Comparison of ENCODE assay signal across 8 mouse cellular contexts in genomic region chr10:127070190-127071121, GRCm38 (mm10). TPM values are rescaled to one million over a fixed set of nuclear protein-coding genes. Genes with fewer than 3 reads are reported as not detected.
DNase-seq lines count a peak whose midpoint lies in the region; ATAC-seq and TF ChIP-seq lines count a peak whose summit lies in the region.

Tspan31 (minus strand) TSS chr10:127070264.

- peak within 1 kb of the TSS; percentile 57 for H3K27ac ChIP-seq in cerebellum, adult 2 months (ENCODE audit: insufficient read depth, low read length)
- peak within 1 kb of the TSS; percentile 93 for H3K27ac ChIP-seq in forebrain, embryonic 16.5 days (ENCODE audit: low read length)
- peak within 1 kb of the TSS; percentile 97 for H3K27ac ChIP-seq in neural tube, embryonic 15.5 days (replicated peaks)

- H3K4me1 ChIP-seq in cerebellum, adult 2 months (ENCODE audit: control insufficient read depth, insufficient read depth, low read length), result peaks cover 4% of the 10 kb centered on the region; the same call in 1 of the 2 replicates
- H3K4me1 ChIP-seq in forebrain, embryonic 16.5 days (replicated peaks; ENCODE audit: control insufficient read depth, insufficient read depth, low read length), result peaks cover 25% of the 10 kb centered on the region
- peaks cover 35% of the 10 kb centered on the region for H3K4me1 ChIP-seq in neural tube, embryonic 15.5 days

- intact Hi-C loops in heart, postnatal 36 days (cut with DNase I), result no loop called here

- H3K27me3 ChIP-seq in cerebellum, adult 2 months (ENCODE audit: control insufficient read depth, insufficient read depth, low read length), result no peaks in the 10 kb centered on the region
- no peaks in the 10 kb centered on the region for H3K27me3 ChIP-seq in forebrain, embryonic 16.5 days (replicated peaks; ENCODE audit: control insufficient read depth, insufficient read depth, low read length)
- H3K27me3 ChIP-seq in neural tube, embryonic 15.5 days (replicated peaks), result no peaks in the 10 kb centered on the region

- no peak for TF ChIP-seq CTCF in cerebellum, adult 2 months (IDR thresholded peaks at IDR 0.05; ENCODE audit: borderline replicate concordance, insufficient read depth, low read depth, low read length)

- H3K4me2 ChIP-seq in forebrain, embryonic 16.5 days (ENCODE audit: low read length), result peak within 1 kb of the TSS; percentile 99
- peak within 1 kb of the TSS; percentile 91 for H3K4me2 ChIP-seq in neural tube, embryonic 15.5 days

- peak within 1 kb of the TSS; percentile 91 for H3K4me3 ChIP-seq in cerebellum, adult 2 months (replicated peaks; ENCODE audit: insufficient read depth, low read depth, low read length)
- peak within 1 kb of the TSS; percentile 82 for H3K4me3 ChIP-seq in forebrain, embryonic 16.5 days (replicated peaks; ENCODE audit: low read length)
- peak within 1 kb of the TSS; percentile 68 for H3K4me3 ChIP-seq in neural tube, embryonic 15.5 days (replicated peaks)

- peak; percentile 94 for ATAC-seq in forebrain, embryonic 16.5 days
- ATAC-seq in neural tube, embryonic 15.5 days (ENCODE audit: low FRiP score), result peak; percentile 94

- H3K9me3 ChIP-seq in forebrain, embryonic 16.5 days (ENCODE audit: control insufficient read depth, low read length), result no peaks in the 10 kb centered on the region
- no peaks in the 10 kb centered on the region for H3K9me3 ChIP-seq in neural tube, embryonic 15.5 days (replicated peaks)

- H3K9ac ChIP-seq in forebrain, embryonic 16.5 days (replicated peaks; ENCODE audit: low read depth, low read length), result peak within 1 kb of the TSS; percentile 69
- peak within 1 kb of the TSS; percentile 72 for H3K9ac ChIP-seq in neural tube, embryonic 15.5 days (replicated peaks)

- peak; percentile 99 for DNase-seq in MN1 (ENCODE audit: low spot score)
- peak; percentile 90 to 97 for DNase-seq in cerebellum, adult 2 months
- DNase-seq in heart, postnatal 36 days, result peak; percentile 81 to 85
- DNase-seq in layer of hippocampus, adult 18-20 months (ENCODE audit: low spot score in 2 of 2), result peak; percentile 91 to 97
- peak; percentile 94 to 96 for DNase-seq in lung, adult 18-20 months
- DNase-seq in testis, postnatal 10 days (ENCODE audit: low spot score), result peak; percentile 81

- under 1% methylated on average over 36 of the region's 36 CpGs for WGBS in cerebellum, adult 2 months
- 1% methylated on average over 36 of the region's 36 CpGs for WGBS in forebrain, embryonic 16.5 days
- 2% methylated on average over 36 of the region's 36 CpGs for WGBS in neural tube, embryonic 15.5 days

- peak; percentile 74; the same call in 1 of the 2 replicates for TF ChIP-seq POLR2A in cerebellum, adult 2 months (IDR thresholded peaks at IDR 0.05; ENCODE audit: borderline replicate concordance, insufficient read depth, low read length)

- peaks cover 29% of the 10 kb centered on the region for H3K36me3 ChIP-seq in forebrain, embryonic 16.5 days (ENCODE audit: control insufficient read depth, insufficient read depth)
- peaks cover 36% of the 10 kb centered on the region for H3K36me3 ChIP-seq in neural tube, embryonic 15.5 days

RNA-seq across cellular contexts. Expression of gene Tspan31, which starts in this region (rescaled TPM):
- polyA plus RNA-seq in cerebellum, adult 2 months (2012; rRNA removed), result 81.6 and 84.6 TPM in 2 replicates
- polyA plus RNA-seq in forebrain, embryonic 16.5 days (2015; fragmentation: Nextera tagmentation; extraction: Ambion mirVana), result 119 and 120 TPM in 2 replicates
- total RNA-seq in heart, postnatal 36 days (2021), result 10 to 100 TPM; 43.8 to 46.9 TPM
- 10 to 100 TPM; 60.3 to 60.7 TPM for total RNA-seq in layer of hippocampus, adult 18-20 months (2021)
- polyA plus RNA-seq in neural tube, embryonic 15.5 days (2015; fragmentation: Nextera tagmentation; extraction: Ambion mirVana), result 108 and 123 TPM in 2 replicates

Comparison
In these comparisons a context has a peak if more than half of its experiments do, and no peak if none do; other contexts are left out.
1. Peak in every context shown above with its lines: DNase-seq, ATAC-seq, H3K4me3 ChIP-seq and H3K27ac ChIP-seq.